Mouse (Mus musculus): ENCODE measurements around the gene Arhgef10l. TPM values are rescaled to one million over a fixed set of nuclear protein-coding genes. Genes with fewer than 3 reads are reported as not detected.
A peak's percentile ranks its signal among the peaks of the same experiment; 100 is the strongest.

Gene Arhgef10l
- total and polyA plus RNA-seq, 2 experiments from 2014 or later, result 20.7 to 81.1 TPM

DNA sequence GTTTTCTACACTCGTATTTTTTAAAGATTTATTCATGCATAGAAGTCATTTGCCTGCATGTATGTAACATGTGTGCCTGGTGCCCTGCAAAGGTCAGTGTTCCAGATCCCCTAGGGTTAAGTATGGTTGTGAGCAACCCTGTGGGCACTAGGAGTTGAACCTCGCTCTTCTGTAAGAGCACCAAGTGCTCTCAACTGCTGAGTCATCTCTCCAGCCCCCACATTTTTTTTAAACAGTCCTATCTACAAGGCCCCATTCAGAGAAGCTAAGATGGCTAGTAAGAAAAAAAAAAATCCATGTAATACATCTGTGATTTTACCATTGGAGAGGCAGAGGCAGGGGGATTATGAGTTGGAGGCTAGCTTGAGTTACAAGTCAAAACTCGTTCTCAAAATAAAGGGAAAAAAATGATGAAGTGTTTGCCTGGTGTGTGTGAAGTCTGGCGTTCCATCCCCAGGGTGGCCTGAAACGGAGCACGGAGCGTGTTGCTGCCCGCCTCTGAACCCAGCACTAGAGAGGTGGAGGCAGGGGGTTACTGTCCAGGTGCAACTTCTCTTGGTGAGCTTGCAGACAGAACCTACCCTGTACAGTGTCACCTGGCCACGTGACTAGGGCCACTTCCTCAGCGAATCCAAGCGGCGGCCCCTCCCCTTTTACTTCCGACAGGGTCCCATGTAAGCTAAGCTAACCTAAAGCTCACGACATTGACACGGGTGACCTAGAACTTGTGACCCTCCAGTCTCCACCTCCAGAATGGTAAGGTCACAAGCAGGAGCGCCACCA is 24.3 kb upstream of the Arhgef10l start:
- H3K4me2 ChIP-seq (ENCODE audit: low read depth, low read length, poor library complexity, severe bottlenecking), result no peak overlapping the region
- ATAC-seq (ENCODE audit: low FRiP score), result no peak
- no peaks in the 10 kb centered on the region for H3K36me3 ChIP-seq (ENCODE audit: insufficient read depth, low read length)
- H3K4me1 ChIP-seq (ENCODE audit: insufficient read depth, low read length), result no peaks in the 10 kb centered on the region
- no peak overlapping the region for H3K27ac ChIP-seq (ENCODE audit: low read depth, low read length)
- DNase-seq (ENCODE audit: low spot score), result no peak
- H3K9ac ChIP-seq (replicated peaks; ENCODE audit: low read length, poor library complexity, severe bottlenecking), result no peak overlapping the region
- TF ChIP-seq CTCF (IDR thresholded peaks at IDR 0.05), result no peak
- no peaks in the 10 kb centered on the region for H3K27me3 ChIP-seq (ENCODE audit: insufficient read depth, low read length)
- no peak overlapping the region for H3K4me3 ChIP-seq (ENCODE audit: low read depth, low read length)
- H3K9me3 ChIP-seq (ENCODE audit: low read length), result no peaks in the 10 kb centered on the region
- 83% methylated on average over 16 of the region's 16 CpGs for WGBS

DNA sequence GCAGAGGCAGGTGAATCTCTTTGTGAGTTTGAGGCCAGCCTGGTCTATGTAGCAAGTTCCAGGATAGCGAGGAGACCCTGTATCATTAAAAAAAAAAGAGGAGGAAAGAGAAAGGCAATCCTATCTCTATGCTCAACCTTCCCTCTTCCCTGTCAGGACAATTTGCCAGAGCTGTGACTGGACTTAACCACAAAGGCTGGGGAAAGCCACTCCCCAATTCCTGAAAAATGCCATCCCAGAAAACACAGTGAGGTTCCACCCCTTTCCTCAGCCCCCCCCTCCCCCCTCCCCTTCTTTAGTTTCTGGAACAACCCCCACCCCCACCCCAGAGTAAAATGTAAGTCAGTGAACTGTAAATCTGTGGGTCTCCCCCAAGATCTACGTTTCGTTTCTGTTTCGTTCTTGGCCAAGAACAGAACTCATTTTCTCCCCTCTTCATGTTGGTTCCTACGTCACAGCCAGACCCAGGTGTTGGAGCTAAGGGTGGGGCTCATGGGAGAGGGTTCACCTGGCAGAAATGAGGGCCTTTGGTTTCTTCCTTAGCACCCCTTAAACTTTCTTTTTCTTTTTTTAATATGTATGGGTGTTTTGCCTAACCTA is 23.1 kb upstream of the Arhgef10l start:
- DNase-seq (ENCODE audit: low spot score), result no peak
- H3K4me2 ChIP-seq (ENCODE audit: low read depth, low read length, poor library complexity, severe bottlenecking), result no peak overlapping the region
- H3K27me3 ChIP-seq (ENCODE audit: insufficient read depth, low read length), result no peaks in the 10 kb centered on the region
- H3K4me1 ChIP-seq (ENCODE audit: insufficient read depth, low read length), result 0 out of 2 replicates have a peak, but pooled peaks cover 7% of the 10 kb centered on the region
- H3K27ac ChIP-seq (ENCODE audit: low read depth, low read length), result no peak overlapping the region
- TF ChIP-seq CTCF (IDR thresholded peaks at IDR 0.05), result no peak
- H3K9me3 ChIP-seq (ENCODE audit: low read length), result no peaks in the 10 kb centered on the region
- H3K36me3 ChIP-seq (ENCODE audit: insufficient read depth, low read length), result no peaks in the 10 kb centered on the region
- ATAC-seq (ENCODE audit: low FRiP score), result no peak
- H3K9ac ChIP-seq (replicated peaks; ENCODE audit: low read length, poor library complexity, severe bottlenecking), result no peak overlapping the region
- no peak overlapping the region for H3K4me3 ChIP-seq (ENCODE audit: low read depth, low read length)
- 90% methylated on average over 5 of the region's 5 CpGs for WGBS

DNA sequence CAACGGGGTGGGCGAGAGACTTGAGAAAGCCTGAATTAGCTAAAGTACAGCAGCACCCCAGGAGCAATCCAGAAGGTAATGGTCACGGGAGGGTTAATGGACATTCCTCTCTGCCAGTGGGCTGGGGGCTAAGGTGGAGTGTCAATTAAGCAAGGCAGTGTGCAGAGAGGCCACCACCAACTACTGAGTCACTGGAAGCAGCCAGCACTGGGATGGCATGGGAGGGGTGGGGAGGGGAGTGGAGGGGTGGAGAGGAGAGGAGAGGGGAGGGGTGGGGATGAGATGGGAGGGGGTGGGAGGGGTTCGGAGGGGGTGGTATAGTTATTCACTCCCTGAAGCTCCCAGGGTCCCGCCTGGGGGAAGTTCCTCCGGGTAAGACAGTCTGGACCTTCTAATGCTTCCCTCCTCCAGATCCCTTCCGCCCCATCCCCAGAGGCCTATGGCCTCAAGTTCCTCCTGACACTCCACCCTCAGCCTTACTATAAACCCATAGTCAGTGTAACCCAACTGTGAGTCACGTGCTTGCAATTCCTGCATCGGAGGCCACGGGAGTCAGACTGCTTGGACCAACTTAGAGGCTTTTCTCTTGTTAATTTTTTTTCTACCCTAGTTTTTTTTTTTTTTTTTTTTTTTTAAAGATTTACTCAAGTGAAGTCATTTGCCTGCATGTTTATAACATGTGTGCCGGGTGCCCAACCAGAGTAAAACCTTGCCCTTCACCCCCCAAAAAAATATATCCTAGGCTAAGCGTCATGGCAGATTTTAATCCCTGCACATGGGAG is 22.4 kb upstream of the Arhgef10l start:
- ATAC-seq (ENCODE audit: low FRiP score) (no peak), DNase-seq (ENCODE audit: low spot score) (no peak)
- Histone ChIP-seq H3K9ac (replicated peaks; ENCODE audit: low read length, poor library complexity, severe bottlenecking) (no peak overlapping the region), H3K36me3 (ENCODE audit: insufficient read depth, low read length) (no peaks in the 10 kb centered on the region), H3K27me3 (ENCODE audit: insufficient read depth, low read length) (no peaks in the 10 kb centered on the region), H3K4me2 (ENCODE audit: low read depth, low read length, poor library complexity, severe bottlenecking) (no peak overlapping the region), H3K4me3 (ENCODE audit: low read depth, low read length) (no peak overlapping the region), H3K4me1 (ENCODE audit: insufficient read depth, low read length) (0 out of 2 replicates have a peak, but pooled peaks cover 7% of the 10 kb centered on the region), H3K27ac (ENCODE audit: low read depth, low read length) (no peak overlapping the region), H3K9me3 (ENCODE audit: low read length) (no peaks in the 10 kb centered on the region)
- WGBS, result 81% methylated on average over 12 of the region's 12 CpGs
- TF ChIP-seq CTCF (IDR thresholded peaks at IDR 0.05), result no peak

DNA sequence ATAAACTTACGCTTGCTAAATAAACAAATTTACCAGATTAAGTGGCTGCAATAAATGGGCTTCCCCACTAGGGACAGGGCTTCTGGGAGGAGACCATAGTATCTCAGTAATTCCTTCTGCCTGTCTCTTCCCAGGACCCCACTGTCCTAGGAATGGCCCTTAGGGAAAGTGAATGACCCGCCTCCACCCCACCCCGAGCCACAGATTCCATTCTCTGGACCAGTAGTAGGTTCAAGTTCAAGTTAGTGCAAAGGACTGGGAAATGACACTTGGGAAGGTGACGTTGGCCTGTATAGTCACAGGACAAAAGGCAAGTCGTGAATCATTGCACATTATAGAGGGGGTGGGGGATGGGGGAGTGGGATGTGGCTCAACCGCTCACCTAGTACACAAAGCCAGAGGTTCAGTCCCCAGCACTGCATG is 19.1 kb upstream of the Arhgef10l start:
- WGBS, result 54% methylated on average over 6 of the region's 6 CpGs
- no peak overlapping the region for H3K4me2 ChIP-seq (ENCODE audit: low read depth, low read length, poor library complexity, severe bottlenecking)
- no peak overlapping the region for H3K27ac ChIP-seq (ENCODE audit: low read depth, low read length)
- no peaks in the 10 kb centered on the region for H3K36me3 ChIP-seq (ENCODE audit: insufficient read depth, low read length)
- H3K27me3 ChIP-seq (ENCODE audit: insufficient read depth, low read length), result no peaks in the 10 kb centered on the region
- no peak overlapping the region for H3K9ac ChIP-seq (replicated peaks; ENCODE audit: low read length, poor library complexity, severe bottlenecking)
- no peak overlapping the region for H3K4me3 ChIP-seq (ENCODE audit: low read depth, low read length)
- peak; percentile 53 for TF ChIP-seq CTCF (IDR thresholded peaks at IDR 0.05)
- ATAC-seq (ENCODE audit: low FRiP score), result no peak
- 0 out of 2 replicates have a peak, but pooled peaks cover 7% of the 10 kb centered on the region for H3K4me1 ChIP-seq (ENCODE audit: insufficient read depth, low read length)
- DNase-seq (ENCODE audit: low spot score), result no peak
- no peaks in the 10 kb centered on the region for H3K9me3 ChIP-seq (ENCODE audit: low read length)

DNA sequence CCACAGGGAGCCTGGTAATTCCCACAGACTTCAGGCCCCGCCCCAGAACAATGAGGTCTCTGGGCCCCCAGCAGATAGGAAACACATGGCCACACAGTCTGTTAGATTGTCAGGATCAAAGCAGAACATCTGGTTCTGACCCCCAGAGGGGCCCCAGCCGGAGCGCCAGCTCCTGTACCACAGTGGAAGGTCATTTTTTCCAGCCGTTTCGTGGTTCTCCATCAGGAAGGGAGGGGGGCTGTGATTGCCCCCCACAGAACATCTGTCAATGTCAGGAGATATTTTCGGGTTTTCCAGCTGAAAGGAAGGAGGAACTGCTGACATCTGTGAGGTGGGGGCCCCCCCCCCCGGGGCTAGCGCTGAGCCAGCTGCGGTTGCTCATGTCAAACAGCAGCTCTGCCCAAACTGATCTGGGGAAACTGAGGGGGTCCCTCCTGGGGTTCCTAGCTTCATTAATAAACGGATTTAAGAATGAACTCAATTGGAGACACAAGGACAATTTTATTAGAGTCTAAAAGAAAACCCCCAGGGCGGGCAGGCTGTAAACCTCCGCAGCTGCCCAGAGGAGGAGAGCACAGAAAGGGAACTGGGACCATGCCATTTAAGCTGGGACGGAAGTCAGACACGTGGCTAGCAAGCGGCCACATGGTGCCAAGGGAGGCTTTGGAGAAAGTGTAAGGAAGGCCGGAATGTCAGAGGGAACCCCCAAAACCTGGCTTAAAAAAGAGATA is 18.5 kb upstream of the Arhgef10l start:
- TF ChIP-seq CTCF (IDR thresholded peaks at IDR 0.05), result no peak
- H3K36me3 ChIP-seq (ENCODE audit: insufficient read depth, low read length), result no peaks in the 10 kb centered on the region
- H3K27ac ChIP-seq (ENCODE audit: low read depth, low read length), result no peak overlapping the region
- 11% methylated on average over 16 of the region's 16 CpGs for WGBS
- H3K4me1 ChIP-seq (ENCODE audit: insufficient read depth, low read length), result 0 out of 2 replicates have a peak, but pooled peaks cover 7% of the 10 kb centered on the region
- no peaks in the 10 kb centered on the region for H3K27me3 ChIP-seq (ENCODE audit: insufficient read depth, low read length)
- no peak overlapping the region for H3K4me3 ChIP-seq (ENCODE audit: low read depth, low read length)
- H3K9me3 ChIP-seq (ENCODE audit: low read length), result no peaks in the 10 kb centered on the region
- no peak overlapping the region for H3K9ac ChIP-seq (replicated peaks; ENCODE audit: low read length, poor library complexity, severe bottlenecking)
- peak; percentile 34 for DNase-seq (ENCODE audit: low spot score)
- no peak for ATAC-seq (ENCODE audit: low FRiP score)
- H3K4me2 ChIP-seq (ENCODE audit: low read depth, low read length, poor library complexity, severe bottlenecking), result peak overlapping the region; percentile 24; the same call in 1 of the 2 replicates

All from midbrain, postnatal 0 days (tissue).